Mouse (Mus musculus): ENCODE measurements around the gene Gm21876. TPM values are rescaled to one million over a fixed set of nuclear protein-coding genes. Genes with fewer than 3 reads are reported as not detected.
"Not testable (repeated sequence)": the region's sequence is repeated elsewhere in the genome, so short reads cannot be mapped to it uniquely, and the experiment has no call there.

Gm21876 gene
- polyA plus RNA-seq (2011; ENCODE audit: insufficient read depth, insufficient read length, low read depth, missing spikeins) = not detected in 2 replicates

DNA sequence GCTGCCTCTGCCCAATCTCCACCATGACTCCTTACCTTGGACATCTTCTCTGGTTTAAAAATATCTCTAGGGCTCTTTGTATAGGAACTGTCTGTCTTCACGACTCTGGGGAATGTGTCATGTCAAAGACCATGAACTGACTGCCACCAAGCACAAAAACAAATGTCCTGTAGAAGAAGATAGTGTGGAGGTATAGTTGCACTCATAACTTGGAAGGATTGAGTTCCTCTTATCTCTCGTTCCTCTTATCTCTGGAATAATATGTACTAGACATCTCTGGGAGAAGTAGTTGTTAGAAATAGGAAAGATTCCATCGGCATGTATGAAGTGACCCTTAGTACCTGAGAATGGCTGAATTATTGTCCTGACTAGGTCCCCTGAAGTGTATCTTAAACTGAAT is at the start of gene Gm21876:
Gene Gm21876, minus strand, starts transcription at position 101 of the 400 bp plus-strand sequence.
- no peaks in the 10 kb centered on the region for H3K9me3 ChIP-seq (replicated peaks; ENCODE audit: control insufficient read depth, insufficient read depth, low read length, poor library complexity, severe bottlenecking)

DNA sequence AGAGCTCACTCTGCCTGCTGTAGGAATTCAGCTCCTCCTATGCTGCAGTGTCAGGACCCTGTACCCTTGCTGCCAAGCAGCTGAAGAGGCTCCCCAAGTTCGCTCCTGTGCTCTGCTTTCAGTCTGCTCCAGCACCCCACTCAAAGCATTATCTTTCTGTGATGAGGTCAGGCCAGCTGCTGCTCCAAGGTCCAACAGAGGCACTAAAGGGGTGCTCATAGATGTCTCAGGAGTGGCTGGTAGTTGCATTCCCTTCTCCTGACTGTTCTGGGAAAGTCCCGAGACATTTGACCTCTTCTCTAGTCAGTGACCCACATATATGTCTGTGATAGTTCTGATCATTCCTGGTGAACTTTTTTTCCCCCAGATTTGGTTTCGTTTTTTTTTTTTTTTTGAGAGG is 45.0 kb upstream of the Gm21876 start:
- H3K4me3 ChIP-seq (ENCODE audit: low read depth, low read length) = no peak overlapping the region
- no peak for TF ChIP-seq EP300 (IDR thresholded peaks at IDR 0.05; ENCODE audit: insufficient read depth, low read depth, low read length)
- no peak for TF ChIP-seq CTCF (IDR thresholded peaks at IDR 0.05; ENCODE audit: low read depth, low read length)
- TF ChIP-seq POLR2A (IDR thresholded peaks at IDR 0.05; ENCODE audit: insufficient read depth, low read length) = no peak
- no peak overlapping the region for H3K27ac ChIP-seq (ENCODE audit: insufficient read depth, low read length)
- H3K36me3 ChIP-seq (ENCODE audit: control insufficient read depth, insufficient read depth, low read length, poor library complexity, severe bottlenecking) = no peaks in the 10 kb centered on the region
- no peaks in the 10 kb centered on the region for H3K27me3 ChIP-seq (ENCODE audit: control insufficient read depth, insufficient read depth, low read length, poor library complexity, severe bottlenecking)
- H3K4me1 ChIP-seq (ENCODE audit: control insufficient read depth, insufficient read depth, low read length) = no peaks in the 10 kb centered on the region
- H3K9me3 ChIP-seq (replicated peaks; ENCODE audit: control insufficient read depth, insufficient read depth, low read length, poor library complexity, severe bottlenecking) = no peaks in the 10 kb centered on the region
- H3K9ac ChIP-seq (ENCODE audit: low read depth, poor library complexity, severe bottlenecking) = no peak overlapping the region

More for the DNA sequence above, at the start of gene Gm21876:
- no peak within 1 kb of the TSS for H3K4me3 ChIP-seq (ENCODE audit: low read depth, low read length)
- TF ChIP-seq CTCF (IDR thresholded peaks at IDR 0.05; ENCODE audit: low read depth, low read length) (no peak), EP300 (IDR thresholded peaks at IDR 0.05; ENCODE audit: insufficient read depth, low read depth, low read length) (no peak), POLR2A (IDR thresholded peaks at IDR 0.05; ENCODE audit: insufficient read depth, low read length) (no peak)
- H3K4me1 ChIP-seq (ENCODE audit: control insufficient read depth, insufficient read depth, low read length) = no peaks in the 10 kb centered on the region
- H3K9ac ChIP-seq (ENCODE audit: low read depth, poor library complexity, severe bottlenecking) = no peak within 1 kb of the TSS
- no peak within 1 kb of the TSS for H3K27ac ChIP-seq (ENCODE audit: insufficient read depth, low read length)
- H3K36me3 ChIP-seq (ENCODE audit: control insufficient read depth, insufficient read depth, low read length, poor library complexity, severe bottlenecking) = no peaks in the 10 kb centered on the region
- no peaks in the 10 kb centered on the region for H3K27me3 ChIP-seq (ENCODE audit: control insufficient read depth, insufficient read depth, low read length, poor library complexity, severe bottlenecking)

DNA sequence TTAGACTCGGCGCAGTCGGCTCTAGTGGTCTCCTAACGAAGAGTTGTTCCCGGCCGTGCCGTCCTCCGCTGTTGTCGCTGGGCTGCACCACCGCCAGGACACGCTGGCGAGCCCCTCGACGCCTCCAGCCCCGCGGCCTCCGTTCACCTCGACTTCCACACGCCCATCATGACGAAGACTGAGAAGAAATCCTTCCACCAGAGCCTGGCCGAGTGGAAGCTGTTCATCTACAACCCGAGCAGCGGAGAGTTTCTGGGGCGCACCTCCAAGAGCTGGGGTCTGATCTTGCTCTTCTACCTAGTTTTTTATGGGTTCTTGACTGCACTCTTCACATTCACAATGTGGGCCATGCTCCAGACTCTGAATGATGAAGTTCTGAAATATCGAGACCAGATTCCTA is 28.8 kb downstream of the Gm21876 start:
- H3K4me1 ChIP-seq (ENCODE audit: control insufficient read depth, insufficient read depth, low read length); H3K36me3 ChIP-seq (ENCODE audit: control insufficient read depth, insufficient read depth, low read length, poor library complexity, severe bottlenecking); H3K4me3 ChIP-seq (ENCODE audit: low read depth, low read length); H3K27ac ChIP-seq (ENCODE audit: insufficient read depth, low read length); H3K9me3 ChIP-seq (replicated peaks; ENCODE audit: control insufficient read depth, insufficient read depth, low read length, poor library complexity, severe bottlenecking); H3K27me3 ChIP-seq (ENCODE audit: control insufficient read depth, insufficient read depth, low read length, poor library complexity, severe bottlenecking); H3K9ac ChIP-seq (ENCODE audit: low read depth, poor library complexity, severe bottlenecking): not testable (repeated sequence)

Other genes with a start within 250 kb of the Gm21876 start
- gene Cfp, start 244.1 kb downstream of the Gm21876 start, polyA plus RNA-seq (2011; ENCODE audit: insufficient read depth, insufficient read length, low read depth, missing spikeins) = 3.5 and 5.2 TPM in 2 replicates
- gene Elk1, start 225.0 kb downstream of the Gm21876 start, polyA plus RNA-seq (2011; ENCODE audit: insufficient read depth, insufficient read length, low read depth, missing spikeins) = 20.2 and 20.5 TPM in 2 replicates
- gene Uxt, start 213.6 kb downstream of the Gm21876 start, polyA plus RNA-seq (2011; ENCODE audit: insufficient read depth, insufficient read length, low read depth, missing spikeins) = 33.7 and 41.9 TPM in 2 replicates
- gene Zfp182, start 113.3 kb downstream of the Gm21876 start, polyA plus RNA-seq (2011; ENCODE audit: insufficient read depth, insufficient read length, low read depth, missing spikeins) = 13.4 and 13.7 TPM in 2 replicates
- not detected in 2 replicates for gene Spaca5, start 107.2 kb downstream of the Gm21876 start, polyA plus RNA-seq (2011; ENCODE audit: insufficient read depth, insufficient read length, low read depth, missing spikeins)
- not detected in 2 replicates for gene Zfp300, start 86.1 kb downstream of the Gm21876 start, polyA plus RNA-seq (2011; ENCODE audit: insufficient read depth, insufficient read length, low read depth, missing spikeins)
- not detected in 2 replicates for gene Ssxa1, start 59.8 kb downstream of the Gm21876 start, polyA plus RNA-seq (2011; ENCODE audit: insufficient read depth, insufficient read length, low read depth, missing spikeins)

All from ES-Bruce4 (cell line).